Comparison of ENCODE assay signal across 9 mouse cellular contexts in the genomic region with DNA sequence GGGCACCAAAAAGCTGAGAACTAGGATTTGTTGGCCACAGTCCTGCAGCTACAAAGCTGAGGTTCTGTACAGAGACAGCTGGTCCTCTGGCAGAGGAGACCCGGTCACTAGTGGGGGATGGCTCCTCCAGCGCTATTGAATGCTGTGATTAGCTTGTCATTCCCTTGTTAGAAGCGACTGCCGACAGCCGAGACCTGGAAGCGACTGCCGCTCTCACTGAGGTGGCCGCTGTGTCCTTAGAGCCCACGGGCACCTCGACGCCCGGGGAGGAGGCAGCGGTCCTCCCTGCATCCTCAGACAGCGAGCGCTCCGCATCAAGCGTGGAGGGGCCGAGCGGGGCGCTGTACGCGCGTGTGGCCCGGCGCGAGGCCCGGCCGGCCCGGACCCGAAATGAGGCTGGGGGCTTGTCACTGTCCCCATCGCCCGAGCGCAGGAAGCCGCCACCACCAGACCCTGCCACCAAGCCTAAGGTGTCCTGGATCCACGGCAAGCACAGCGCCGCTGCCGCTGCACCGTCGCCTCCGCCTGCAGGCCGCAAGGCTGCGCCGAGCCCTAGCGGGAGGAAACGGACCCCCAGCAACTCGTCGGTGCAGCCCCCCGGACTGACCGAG. TPM values are rescaled to one million over a fixed set of nuclear protein-coding genes. Genes with fewer than 3 reads are reported as not detected.
DNase-seq lines count a peak whose midpoint lies in the region; ATAC-seq lines count a peak whose summit lies in the region.
"Had no signal": no experiment of that assay in that cellular context is flagged by ENCODE, and none has a peak within 500 bp of the region (broad histone marks: within the 10 kb centered on the region; RNA-seq: fewer than 3 reads in every experiment).

No protein-coding gene starts in this region.

- H3K4me2 ChIP-seq in heart, embryonic 15.5 days: peak overlapping the region; percentile 99
- H3K4me2 ChIP-seq in liver, embryonic 13.5 days: peak overlapping the region; percentile 77
- H3K4me2 ChIP-seq in stomach, embryonic 15.5 days: peak overlapping the region; percentile 82

- 10% methylated on average over 48 of the region's 50 CpGs for WGBS in heart, embryonic 15.5 days
- 4% methylated on average over 50 of the region's 50 CpGs for WGBS in liver, embryonic 13.5 days (ENCODE audit: insufficient replicate concordance)
- WGBS in stomach, embryonic 15.5 days: 25% methylated on average over 49 of the region's 50 CpGs

- H3K27me3 ChIP-seq in heart, embryonic 15.5 days: peaks cover 56% of the 10 kb centered on the region
- H3K27me3 ChIP-seq in liver, embryonic 13.5 days: peaks cover 98% of the 10 kb centered on the region
- peaks cover 50% of the 10 kb centered on the region for H3K27me3 ChIP-seq in stomach, embryonic 15.5 days (replicated peaks)

- peak overlapping the region; percentile 62 for H3K9ac ChIP-seq in heart, embryonic 15.5 days
- H3K9ac ChIP-seq in liver, embryonic 13.5 days: peak overlapping the region; percentile 66
- peak overlapping the region; percentile 14 for H3K9ac ChIP-seq in stomach, embryonic 15.5 days

- peak overlapping the region; percentile 57 for H3K4me3 ChIP-seq in heart, embryonic 15.5 days
- H3K4me3 ChIP-seq in liver, embryonic 13.5 days (replicated peaks): peak overlapping the region; percentile 56
- peak overlapping the region; percentile 44 for H3K4me3 ChIP-seq in stomach, embryonic 15.5 days (replicated peaks)

- peak; percentile 34 for DNase-seq in cerebellum, adult 9-10 months
- no peak for DNase-seq in cerebellum, adult 18-20 months
- peak; percentile 28 for DNase-seq in right cerebral cortex, adult 18-20 months
- no peak for DNase-seq in right cerebral cortex, postnatal 36 days (ENCODE audit: low spot score in 2 of 2)
- DNase-seq in liver, embryonic 13.5 days: no peak
- DNase-seq in adrenal gland, postnatal 25 days: no peak

- H3K27ac ChIP-seq in heart, embryonic 15.5 days: peak overlapping the region; percentile 43
- no peak overlapping the region for H3K27ac ChIP-seq in liver, embryonic 13.5 days
- 0 out of 2 replicates have a peak overlapping the region, but pooled peaks have one; percentile 4 for H3K27ac ChIP-seq in stomach, embryonic 15.5 days

- no peak for ATAC-seq in heart, embryonic 15.5 days (replicated peaks; ENCODE audit: insufficient number of reproducible peaks, insufficient read depth, low FRiP score, low read depth)
- no peak for ATAC-seq in liver, embryonic 13.5 days (ENCODE audit: low read depth)
- ATAC-seq in stomach, embryonic 15.5 days (ENCODE audit: insufficient read depth, low FRiP score, low read depth): no peak

- H3K36me3 ChIP-seq in heart, embryonic 15.5 days: no peaks in the 10 kb centered on the region
- no peaks in the 10 kb centered on the region for H3K36me3 ChIP-seq in liver, embryonic 13.5 days
- H3K36me3 ChIP-seq in stomach, embryonic 15.5 days: peaks cover 10% of the 10 kb centered on the region

- H3K4me1 ChIP-seq in heart, embryonic 15.5 days (replicated peaks): peaks cover 79% of the 10 kb centered on the region
- peaks cover 48% of the 10 kb centered on the region for H3K4me1 ChIP-seq in liver, embryonic 13.5 days (replicated peaks)
- peaks cover 69% of the 10 kb centered on the region for H3K4me1 ChIP-seq in stomach, embryonic 15.5 days

- H3K9me3 ChIP-seq in heart, embryonic 15.5 days (replicated peaks): no peaks in the 10 kb centered on the region
- no peaks in the 10 kb centered on the region for H3K9me3 ChIP-seq in liver, embryonic 13.5 days (replicated peaks)
- H3K9me3 ChIP-seq in stomach, embryonic 15.5 days: no peaks in the 10 kb centered on the region

RNA-seq across cellular contexts. Expression of a gene that starts 9.6 kb away (rescaled TPM):
- polyA plus RNA-seq in heart, embryonic 15.5 days (2015; fragmentation: Nextera tagmentation; extraction: Ambion mirVana): 6.6 and 11.3 TPM in 2 replicates
- polyA plus RNA-seq in liver, embryonic 13.5 days (2015; fragmentation: Nextera tagmentation; extraction: Ambion mirVana): 1.0 TPM in 2 replicates
- polyA plus RNA-seq in stomach, embryonic 15.5 days (2015; fragmentation: Nextera tagmentation; extraction: Ambion mirVana): 15.8 and 18.5 TPM in 2 replicates
- 8.6 and 8.7 TPM in 2 replicates for total RNA-seq in adrenal gland, postnatal 25 days (2021)

RNA-seq across cellular contexts. Expression of a gene that starts 26.2 kb away (rescaled TPM):
- not detected in 2 replicates for polyA plus RNA-seq in heart, embryonic 15.5 days (2015; fragmentation: Nextera tagmentation; extraction: Ambion mirVana)
- polyA plus RNA-seq in liver, embryonic 13.5 days (2015; fragmentation: Nextera tagmentation; extraction: Ambion mirVana): not detected in 2 replicates
- polyA plus RNA-seq in stomach, embryonic 15.5 days (2015; fragmentation: Nextera tagmentation; extraction: Ambion mirVana): not detected in 2 replicates
- not detected in 2 replicates for total RNA-seq in adrenal gland, postnatal 25 days (2021)
- total RNA-seq: heart, postnatal 14 days had no signal

RNA-seq across cellular contexts. Expression of a gene that starts 31.5 kb away (rescaled TPM):
- 1.5 and 2.1 TPM in 2 replicates for polyA plus RNA-seq in heart, embryonic 15.5 days (2015; fragmentation: Nextera tagmentation; extraction: Ambion mirVana)
- polyA plus RNA-seq in liver, embryonic 13.5 days (2015; fragmentation: Nextera tagmentation; extraction: Ambion mirVana): 0.54 and 0.59 TPM in 2 replicates
- 2.6 and 2.7 TPM in 2 replicates for polyA plus RNA-seq in stomach, embryonic 15.5 days (2015; fragmentation: Nextera tagmentation; extraction: Ambion mirVana)
- total RNA-seq in adrenal gland, postnatal 25 days (2021): 2.9 and 3.6 TPM in 2 replicates

RNA-seq across cellular contexts. Expression of a gene that starts 47.3 kb away (rescaled TPM):
- 33.0 and 45.7 TPM in 2 replicates for polyA plus RNA-seq in heart, embryonic 15.5 days (2015; fragmentation: Nextera tagmentation; extraction: Ambion mirVana)
- 14.3 TPM in 2 replicates for polyA plus RNA-seq in liver, embryonic 13.5 days (2015; fragmentation: Nextera tagmentation; extraction: Ambion mirVana)
- 57.4 and 57.6 TPM in 2 replicates for polyA plus RNA-seq in stomach, embryonic 15.5 days (2015; fragmentation: Nextera tagmentation; extraction: Ambion mirVana)
- total RNA-seq in adrenal gland, postnatal 25 days (2021): 32.3 and 49.0 TPM in 2 replicates

Comparison
In these comparisons a context has a peak if more than half of its experiments do, and no peak if none do; other contexts are left out.
1. DNase-seq: peak in cerebellum, adult 9-10 months (single experiment) and right cerebral cortex, adult 18-20 months (single experiment); none in cerebellum, adult 18-20 months (0 of 2), right cerebral cortex, postnatal 36 days (0 of 2), liver, embryonic 13.5 days (single experiment) and adrenal gland, postnatal 25 days (single experiment).
2. H3K9ac ChIP-seq: peak in every context shown above with its lines; median percentile 66 in liver, embryonic 13.5 days; 62 in heart, embryonic 15.5 days; 14 in stomach, embryonic 15.5 days.
3. Peak in every context shown above with its lines, with median percentiles within 50 percentile points of each other: H3K4me2 ChIP-seq and H3K4me3 ChIP-seq.